14 mouse cellular contexts compared by ENCODE assay signal in genomic region chr2:76548836-76549235, GRCm38 (mm10).
"Had no signal": no experiment of that assay in that cellular context is flagged by ENCODE, and none has a peak within 500 bp of the region (broad histone marks: within the 10 kb centered on the region; RNA-seq: fewer than 3 reads in every experiment).

No protein-coding gene starts in this region.

- H3K4me2 ChIP-seq: limb, embryonic 13.5 days; midbrain, embryonic 11.5 days; midbrain, embryonic 15.5 days; neural tube, embryonic 12.5 days; stomach, embryonic 15.5 days had no signal

- H3K9ac ChIP-seq: kidney, embryonic 15.5 days; limb, embryonic 13.5 days; liver, embryonic 14.5 days; midbrain, embryonic 15.5 days; neural tube, embryonic 12.5 days; stomach, embryonic 15.5 days had no signal

- H3K27ac ChIP-seq: kidney, embryonic 15.5 days; limb, embryonic 13.5 days; liver, embryonic 14.5 days; midbrain, embryonic 15.5 days; neural tube, embryonic 12.5 days; stomach, embryonic 15.5 days had no signal

- H3K36me3 ChIP-seq: kidney, embryonic 15.5 days; midbrain, embryonic 15.5 days; stomach, embryonic 15.5 days had no signal

- H3K9me3 ChIP-seq: kidney, embryonic 15.5 days; limb, embryonic 13.5 days; midbrain, embryonic 15.5 days; neural tube, embryonic 12.5 days; stomach, embryonic 15.5 days had no signal

- H3K27me3 ChIP-seq: kidney, embryonic 15.5 days; limb, embryonic 13.5 days; midbrain, embryonic 15.5 days; neural tube, embryonic 12.5 days; stomach, embryonic 15.5 days had no signal

- H3K4me3 ChIP-seq: kidney, embryonic 15.5 days; limb, embryonic 13.5 days; midbrain, embryonic 15.5 days; neural tube, embryonic 12.5 days; stomach, embryonic 15.5 days had no signal

- H3K4me1 ChIP-seq: limb, embryonic 13.5 days; midbrain, embryonic 15.5 days; neural tube, embryonic 12.5 days; stomach, embryonic 15.5 days had no signal

- DNase-seq: kidney, adult 2 months; kidney, postnatal 36 days; left cerebral cortex, postnatal 4 days; right cerebral cortex, postnatal 14 days; thymus, adult 2 months; thymus, postnatal 25 days had no signal

- ATAC-seq: intestine, embryonic 16.5 days; midbrain, embryonic 15.5 days had no signal
